In genomic region chr14:30576260-30576659, GRCm38 (mm10) we compare ENCODE assay signal across 15 mouse cellular contexts. TPM values are rescaled to one million over a fixed set of nuclear protein-coding genes. Genes with fewer than 3 reads are reported as not detected.
DNase-seq lines count a peak whose midpoint lies in the region; ATAC-seq and TF ChIP-seq lines count a peak whose summit lies in the region.
"Had no signal": no experiment of that assay in that cellular context is flagged by ENCODE, and none has a peak within 500 bp of the region (broad histone marks: within the 10 kb centered on the region; RNA-seq: fewer than 3 reads in every experiment).

No protein-coding gene starts in this region.

- peaks cover 9% of the 10 kb centered on the region for H3K4me1 ChIP-seq in kidney, postnatal 0 days (replicated peaks; ENCODE audit: insufficient read depth, low read length)
- peaks cover 36 to 46% of the 10 kb centered on the region in 2 experiments for H3K4me1 ChIP-seq in MEL (ENCODE audit: control insufficient read depth in 1 of 2, insufficient read depth in 2 of 2, low read length in 2 of 2)
- H3K4me1 ChIP-seq in limb, embryonic 14.5 days (ENCODE audit: control insufficient read depth, insufficient read depth, low read length), result peaks cover 5% of the 10 kb centered on the region; the same call in 1 of the 2 replicates
- H3K4me1 ChIP-seq in stomach, embryonic 14.5 days (ENCODE audit: control insufficient read depth, insufficient read depth, low read length), result 0 out of 2 replicates have a peak, but pooled peaks cover 9% of the 10 kb centered on the region
- no peaks in the 10 kb centered on the region for H3K4me1 ChIP-seq in hindbrain, embryonic 16.5 days (ENCODE audit: control insufficient read depth, insufficient read depth, low read depth, low read length)
- H3K4me1 ChIP-seq: embryonic facial prominence, embryonic 12.5 days had no signal

- no peaks in the 10 kb centered on the region; the same call in 1 of the 2 replicates for H3K79me2 ChIP-seq in MEL (ENCODE audit: control insufficient read depth, insufficient read depth, low read length, poor library complexity)

- DNase-seq in kidney, postnatal 0 days (ENCODE audit: low spot score), result peak; percentile 81
- no peak for DNase-seq in kidney, adult 9 months
- peak; percentile 86 for DNase-seq in MEL (ENCODE audit: low read depth, low spot score)
- DNase-seq in limb, embryonic 14.5 days (ENCODE audit: low spot score), result no peak
- DNase-seq in adrenal gland, postnatal 14 days, result no peak
- DNase-seq: adrenal gland, postnatal 25 days; cerebellum, postnatal 14 days; heart, postnatal 10 days; kidney, postnatal 4 days; layer of hippocampus, postnatal 36 days; thymus, adult 2 months had no signal

- H3K4me3 ChIP-seq in kidney, postnatal 0 days (replicated peaks; ENCODE audit: low read depth, low read length), result no peak overlapping the region
- H3K4me3 ChIP-seq in MEL (ENCODE audit: control insufficient read depth in 1 of 2, insufficient read depth in 1 of 2, low read depth in 2 of 2, low read length in 2 of 2), result peak overlapping the region in 1 of 2 experiments; percentile 25; a peak in 2 of 4 replicates
- no peak overlapping the region for H3K4me3 ChIP-seq in limb, embryonic 14.5 days (replicated peaks; ENCODE audit: low read length)
- no peak overlapping the region for H3K4me3 ChIP-seq in stomach, embryonic 14.5 days (ENCODE audit: low read depth, low read length)
- H3K4me3 ChIP-seq in hindbrain, embryonic 16.5 days (ENCODE audit: low read length), result no peak overlapping the region
- H3K4me3 ChIP-seq: embryonic facial prominence, embryonic 12.5 days; forebrain, embryonic 10.5 days had no signal

- H3K27me3 ChIP-seq in kidney, postnatal 0 days (ENCODE audit: insufficient read depth, low read length), result no peaks in the 10 kb centered on the region
- no peaks in the 10 kb centered on the region for H3K27me3 ChIP-seq in MEL (ENCODE audit: control insufficient read depth in 1 of 2, insufficient read depth in 2 of 2, low read length in 2 of 2)
- no peaks in the 10 kb centered on the region for H3K27me3 ChIP-seq in limb, embryonic 14.5 days (ENCODE audit: control insufficient read depth, insufficient read depth, low read length)
- H3K27me3 ChIP-seq in stomach, embryonic 14.5 days (ENCODE audit: control insufficient read depth, insufficient read depth, low read length), result no peaks in the 10 kb centered on the region
- H3K27me3 ChIP-seq in hindbrain, embryonic 16.5 days (replicated peaks; ENCODE audit: control insufficient read depth, insufficient read depth, low read length), result no peaks in the 10 kb centered on the region
- H3K27me3 ChIP-seq: embryonic facial prominence, embryonic 12.5 days had no signal

- TF ChIP-seq EP300 in MEL (IDR thresholded peaks at IDR 0.05; ENCODE audit: low read depth in 1 of 2, low read length in 2 of 2), result peak in 1 of 2 experiments; percentile 61; a peak in 2 of 4 replicates

- TF ChIP-seq POLR2A in MEL (IDR thresholded peaks at IDR 0.05; ENCODE audit: control insufficient read depth in 1 of 2, insufficient read depth in 1 of 2, low read depth in 1 of 2, low read length in 2 of 2, poor library complexity in 1 of 2), result peak in 1 of 2 experiments; percentile 46; a peak in 1 of 4 replicates
- TF ChIP-seq POLR2A in limb, embryonic 14.5 days (IDR thresholded peaks at IDR 0.05; ENCODE audit: borderline replicate concordance, extremely low read depth, insufficient read depth, insufficient read length), result no peak

- H3K27ac ChIP-seq in kidney, postnatal 0 days, result 0 out of 2 replicates have a peak overlapping the region, but pooled peaks have one; percentile 31
- H3K27ac ChIP-seq in MEL (ENCODE audit: control insufficient read depth, low read depth, low read length), result peak overlapping the region; percentile 88
- no peak overlapping the region for H3K27ac ChIP-seq in limb, embryonic 14.5 days (replicated peaks; ENCODE audit: low read depth, low read length)
- H3K27ac ChIP-seq in stomach, embryonic 14.5 days (ENCODE audit: low read length), result 0 out of 2 replicates have a peak overlapping the region, but pooled peaks have one; percentile 10
- no peak overlapping the region for H3K27ac ChIP-seq in hindbrain, embryonic 16.5 days (ENCODE audit: low read depth, low read length)
- H3K27ac ChIP-seq: embryonic facial prominence, embryonic 12.5 days; forebrain, embryonic 10.5 days had no signal

- peak; percentile 42; the same call in 1 of the 2 replicates for ATAC-seq in kidney, postnatal 0 days (replicated peaks; ENCODE audit: low FRiP score, low read depth)
- no peak for ATAC-seq in limb, embryonic 14.5 days (ENCODE audit: low FRiP score, low read depth)
- peak; percentile 26; the same call in 1 of the 2 replicates for ATAC-seq in stomach, embryonic 14.5 days (ENCODE audit: insufficient number of reproducible peaks, insufficient read depth, low FRiP score, low read depth)
- ATAC-seq in hindbrain, embryonic 16.5 days, result no peak

- no peak overlapping the region for H3K4me2 ChIP-seq in kidney, postnatal 0 days (ENCODE audit: low read length)
- H3K4me2 ChIP-seq in limb, embryonic 14.5 days (replicated peaks; ENCODE audit: low read depth, low read length, severe bottlenecking), result no peak overlapping the region
- no peak overlapping the region for H3K4me2 ChIP-seq in stomach, embryonic 14.5 days (replicated peaks; ENCODE audit: low read depth, low read length)
- no peak overlapping the region for H3K4me2 ChIP-seq in hindbrain, embryonic 16.5 days (ENCODE audit: low read length)
- H3K4me2 ChIP-seq: embryonic facial prominence, embryonic 12.5 days had no signal

- TF ChIP-seq RAD21 in MEL (IDR thresholded peaks at IDR 0.05; ENCODE audit: low read depth, low read length), result no peak

- no peak overlapping the region for H3K9ac ChIP-seq in kidney, postnatal 0 days (ENCODE audit: low read depth, low read length)
- peak overlapping the region; percentile 52 for H3K9ac ChIP-seq in MEL (ENCODE audit: control insufficient read depth, low read depth, low read length, poor library complexity, severe bottlenecking)
- H3K9ac ChIP-seq in limb, embryonic 14.5 days (ENCODE audit: low read depth, low read length, severe bottlenecking), result peak overlapping the region; percentile 34; the same call in 1 of the 2 replicates
- H3K9ac ChIP-seq in stomach, embryonic 14.5 days (replicated peaks; ENCODE audit: low read depth, low read length), result no peak overlapping the region
- H3K9ac ChIP-seq in hindbrain, embryonic 16.5 days (ENCODE audit: low read depth, low read length), result no peak overlapping the region
- H3K9ac ChIP-seq: embryonic facial prominence, embryonic 12.5 days had no signal

- no peaks in the 10 kb centered on the region for H3K9me3 ChIP-seq in kidney, postnatal 0 days (replicated peaks; ENCODE audit: low read length)
- H3K9me3 ChIP-seq in MEL (replicated peaks; ENCODE audit: insufficient read depth, low read length), result no peaks in the 10 kb centered on the region
- no peaks in the 10 kb centered on the region for H3K9me3 ChIP-seq in limb, embryonic 14.5 days (ENCODE audit: control insufficient read depth, low read length)
- H3K9me3 ChIP-seq in stomach, embryonic 14.5 days (ENCODE audit: control insufficient read depth, low read depth, low read length), result no peaks in the 10 kb centered on the region
- no peaks in the 10 kb centered on the region for H3K9me3 ChIP-seq in hindbrain, embryonic 16.5 days (ENCODE audit: control insufficient read depth, low read length)
- H3K9me3 ChIP-seq: embryonic facial prominence, embryonic 12.5 days; forebrain, embryonic 10.5 days had no signal

- TF ChIP-seq CTCF in kidney, postnatal 0 days (IDR thresholded peaks at IDR 0.05; ENCODE audit: low read depth), result no peak
- TF ChIP-seq CTCF in MEL (IDR thresholded peaks at IDR 0.05 in 2 of 3, conservative IDR thresholded peaks at IDR 0.05 in 1 of 3; ENCODE audit: control insufficient read depth in 1 of 3, insufficient read depth in 1 of 3, low read depth in 2 of 3, low read length in 3 of 3, poor library complexity in 1 of 3, severe bottlenecking in 1 of 3), result no peak

- 32% methylated on average over 5 of the region's 5 CpGs for WGBS in kidney, postnatal 0 days
- 57% methylated on average over 5 of the region's 5 CpGs for WGBS in limb, embryonic 14.5 days
- 29% methylated on average over 5 of the region's 5 CpGs for WGBS in stomach, embryonic 14.5 days
- WGBS in hindbrain, embryonic 16.5 days, result 82% methylated on average over 5 of the region's 5 CpGs

- peaks cover 24% of the 10 kb centered on the region for H3K36me3 ChIP-seq in kidney, postnatal 0 days (ENCODE audit: insufficient read depth, low read length)
- H3K36me3 ChIP-seq in MEL (ENCODE audit: control insufficient read depth in 1 of 2, insufficient read depth in 2 of 2, low read length in 2 of 2), result peaks cover 13 to 42% of the 10 kb centered on the region in 2 experiments
- peaks cover 47% of the 10 kb centered on the region for H3K36me3 ChIP-seq in limb, embryonic 14.5 days (ENCODE audit: control insufficient read depth, insufficient read depth, low read length)
- peaks cover 30% of the 10 kb centered on the region for H3K36me3 ChIP-seq in stomach, embryonic 14.5 days (ENCODE audit: control insufficient read depth, insufficient read depth, low read length)
- H3K36me3 ChIP-seq in hindbrain, embryonic 16.5 days (ENCODE audit: control insufficient read depth, insufficient read depth, low read length), result peaks cover 26% of the 10 kb centered on the region

RNA-seq across cellular contexts. Expression of gene Tkt, which starts 28.1 kb away (rescaled TPM):
- 238 and 253 TPM in 2 replicates for polyA plus RNA-seq in kidney, postnatal 0 days (2015; fragmentation: Nextera tagmentation; extraction: Ambion mirVana)
- total RNA-seq in MEL (2012; rRNA removed), result 636 and 640 TPM in 2 replicates
- 1,000 to 10,000 TPM in 1 of 2 experiments, 100 to 1,000 TPM in 1; 115 to 1,273 TPM for polyA plus RNA-seq in MEL (2012; ENCODE audit: insufficient read depth in 1 of 2, insufficient read length in 2 of 2, low read depth in 1 of 2, low replicate concordance in 2 of 2, missing spikeins in 1 of 2)
- 195 and 213 TPM in 2 replicates for polyA plus RNA-seq in limb, embryonic 14.5 days (2012; rRNA removed)
- 107 and 123 TPM in 2 replicates for polyA plus RNA-seq in limb, embryonic 14.5 days (2014; fragmentation: Nextera tagmentation; extraction: Ambion mirVana)
- polyA plus RNA-seq in stomach, embryonic 14.5 days (2014; fragmentation: Nextera tagmentation; extraction: Ambion mirVana), result 85.9 and 99.0 TPM in 2 replicates
- 829 and 921 TPM in 2 replicates for total RNA-seq in adrenal gland, postnatal 14 days (2021)
- polyA plus RNA-seq in hindbrain, embryonic 16.5 days (2015; fragmentation: Nextera tagmentation; extraction: Ambion mirVana), result 301 and 314 TPM in 2 replicates

RNA-seq across cellular contexts. Expression of gene Prkcd, which starts 49.8 kb away (rescaled TPM):
- polyA plus RNA-seq in kidney, postnatal 0 days (2015; fragmentation: Nextera tagmentation; extraction: Ambion mirVana), result 44.9 and 46.9 TPM in 2 replicates
- total RNA-seq in MEL (2012; rRNA removed), result 33.9 and 37.4 TPM in 2 replicates
- 10 to 100 TPM in 1 of 2 experiments, not detected in 1; 72.7 TPM for polyA plus RNA-seq in MEL (2012; ENCODE audit: insufficient read depth in 1 of 2, insufficient read length in 2 of 2, low read depth in 1 of 2, low replicate concordance in 2 of 2, missing spikeins in 1 of 2)
- 105 and 112 TPM in 2 replicates for polyA plus RNA-seq in limb, embryonic 14.5 days (2012; rRNA removed)
- polyA plus RNA-seq in limb, embryonic 14.5 days (2014; fragmentation: Nextera tagmentation; extraction: Ambion mirVana), result 46.1 and 55.6 TPM in 2 replicates
- 45.3 and 51.2 TPM in 2 replicates for polyA plus RNA-seq in stomach, embryonic 14.5 days (2014; fragmentation: Nextera tagmentation; extraction: Ambion mirVana)
- 133 and 145 TPM in 2 replicates for total RNA-seq in adrenal gland, postnatal 14 days (2021)
- 22.0 and 27.1 TPM in 2 replicates for polyA plus RNA-seq in hindbrain, embryonic 16.5 days (2015; fragmentation: Nextera tagmentation; extraction: Ambion mirVana)

Comparison
In these comparisons a context has a peak if more than half of its experiments do, and no peak if none do; other contexts are left out.
1. DNase-seq: peak in kidney, postnatal 0 days (single experiment) and MEL (single experiment); none in kidney, adult 9 months (single experiment), limb, embryonic 14.5 days (single experiment) and adrenal gland, postnatal 14 days (single experiment).
2. ATAC-seq: peak in kidney, postnatal 0 days (single experiment) and stomach, embryonic 14.5 days (single experiment); none in limb, embryonic 14.5 days (single experiment) and hindbrain, embryonic 16.5 days (single experiment).
3. H3K27ac ChIP-seq: peak in kidney, postnatal 0 days (single experiment), MEL (single experiment) and stomach, embryonic 14.5 days (single experiment); none in limb, embryonic 14.5 days (single experiment) and hindbrain, embryonic 16.5 days (single experiment).
4. H3K9ac ChIP-seq: peak in MEL (single experiment) and limb, embryonic 14.5 days (single experiment); none in kidney, postnatal 0 days (single experiment), stomach, embryonic 14.5 days (single experiment) and hindbrain, embryonic 16.5 days (single experiment).